Mouse (Mus musculus) gastrocnemius, postnatal 25 days (tissue): ENCODE data around the gene Tmem176b. TPM values are rescaled to one million over a fixed set of nuclear protein-coding genes. Genes with fewer than 3 reads are reported as not detected.

Experiments
- DNase-seq: peaks from one replicate; pipeline ENCODE4 v3.0.0; 2022
- total RNA-seq, 2 experiments: library from RNA; stranded (reverse); gene quantifications; 1 replicate in 1 of 2; 2 replicates in 1 of 2; pipeline ENCODE4 v1.2.3; 2021

Tmem176b gene
- total RNA-seq, 2 experiments from 2014 or later = 11.4 to 15.2 TPM

DNA sequence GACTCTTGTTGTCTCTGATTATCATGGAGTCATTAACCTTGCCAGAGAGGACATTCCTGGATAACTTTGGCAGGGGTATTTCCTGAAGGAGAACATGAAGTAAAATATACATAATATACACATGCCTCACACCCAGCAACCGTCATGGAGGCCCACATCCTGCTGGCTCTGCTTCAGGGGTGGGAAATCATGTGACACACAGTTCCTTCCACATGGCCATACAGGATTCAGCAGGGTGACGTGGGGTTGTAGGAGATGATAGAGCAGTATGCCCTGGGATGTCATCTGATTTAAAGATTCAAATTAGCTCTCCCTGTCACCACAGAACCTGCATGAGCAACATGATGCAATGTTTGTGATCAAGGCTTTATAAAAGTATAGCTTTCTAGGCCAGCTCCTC lies 53.4 kb downstream of the Tmem176b start:
- DNase-seq = no peak

DNA sequence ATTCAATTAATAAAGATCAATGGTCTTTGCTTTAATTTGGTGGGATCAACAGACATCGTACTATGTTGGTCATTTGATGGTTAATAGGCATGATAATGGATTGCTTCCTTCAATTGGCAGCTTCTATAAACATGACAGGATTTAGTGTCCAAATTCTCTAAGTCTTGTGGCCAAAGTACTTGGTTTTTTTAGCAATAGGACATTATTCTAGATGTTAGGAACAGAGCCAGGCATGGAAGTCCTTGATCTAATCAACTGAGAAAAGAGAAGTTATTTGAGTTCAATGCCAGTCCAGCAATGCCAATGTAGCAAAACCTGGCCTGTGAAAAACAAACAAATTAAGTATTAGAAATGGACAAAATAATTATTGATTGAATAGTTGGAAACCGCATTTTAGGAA lies 55.7 kb downstream of the Tmem176b start:
- DNase-seq = no peak

DNA sequence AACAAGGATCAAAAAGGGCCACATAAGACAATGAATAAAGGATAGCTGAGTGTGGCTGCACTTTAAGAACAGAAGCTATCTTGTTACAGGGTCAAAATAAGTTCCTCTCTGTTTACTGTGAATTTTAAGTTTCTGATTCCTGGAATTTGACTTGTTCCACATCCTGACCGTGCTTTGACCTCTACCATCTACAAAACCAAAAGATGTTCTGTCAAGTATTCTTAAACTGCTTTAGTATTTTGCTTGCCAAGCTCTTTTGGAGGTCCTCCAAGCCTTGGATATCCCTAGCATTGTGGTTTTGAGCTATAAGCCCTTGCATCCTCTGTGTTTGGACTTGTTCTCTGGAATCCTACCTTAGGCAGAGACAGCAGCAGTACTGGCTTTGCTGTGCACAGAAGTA lies 56.1 kb downstream of the Tmem176b start:
- peak; percentile 16 for DNase-seq

DNA sequence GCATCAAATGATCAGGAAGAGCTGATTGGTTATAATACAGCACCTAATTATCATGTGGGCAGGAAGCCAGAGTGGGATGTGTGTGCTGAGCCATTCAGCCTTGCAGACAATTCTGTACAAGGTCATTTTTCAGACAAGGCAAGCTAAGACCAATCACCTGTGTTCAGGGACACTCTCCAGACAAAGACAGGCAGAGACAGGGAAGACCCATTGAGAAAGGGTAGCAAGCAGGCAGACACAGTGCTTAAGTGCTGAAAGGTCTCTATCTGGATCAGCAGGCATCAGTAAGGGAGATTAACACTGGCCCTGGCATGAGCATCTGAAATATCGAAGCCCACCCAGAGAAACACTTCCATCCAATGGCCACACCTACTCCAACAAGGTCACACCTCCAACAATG lies 56.9 kb downstream of the Tmem176b start:
- DNase-seq = no peak

Other genes starting within 250 kb of the Tmem176b start
- gene Repin1, start 247.6 kb downstream of the Tmem176b start, total RNA-seq = 10 to 100 TPM; 21.0 to 23.0 TPM
- gene Gm44965, start 247.6 kb downstream of the Tmem176b start, total RNA-seq = 1 to 10 TPM in 1 of 2 experiments, not detected in 1; 1.5 TPM
- 1 to 10 TPM; 6.5 to 6.9 TPM for gene Zfp775, start 239.4 kb downstream of the Tmem176b start, total RNA-seq
- gene AI854703, start 214.7 kb downstream of the Tmem176b start, total RNA-seq = under 1 TPM; 0.24 to 0.38 TPM
- 1 to 10 TPM; 2.1 to 3.0 TPM for gene Gimap8, start 194.3 kb downstream of the Tmem176b start, total RNA-seq
- under 1 TPM; 0.51 to 0.67 TPM for gene Gimap9, start 165.4 kb downstream of the Tmem176b start, total RNA-seq
- 1 to 10 TPM; 5.1 to 7.7 TPM for gene Gimap4, start 156.9 kb downstream of the Tmem176b start, total RNA-seq
- 10 to 100 TPM; 10.7 to 11.5 TPM for gene Gimap6, start 133.3 kb downstream of the Tmem176b start, total RNA-seq
- not detected for gene Gm28053, start 122.9 kb downstream of the Tmem176b start, total RNA-seq
- gene Gimap7, start 122.9 kb downstream of the Tmem176b start, total RNA-seq = not detected
- gene Gimap1, start 102.4 kb downstream of the Tmem176b start, total RNA-seq = 1 to 10 TPM; 2.5 to 5.0 TPM
- 1 to 10 TPM; 1.6 to 3.3 TPM for gene Gimap5, start 95.3 kb downstream of the Tmem176b start, total RNA-seq
- under 1 TPM in 1 of 2 experiments, not detected in 1; 0.32 TPM for gene Gimap3, start 70.6 kb downstream of the Tmem176b start, total RNA-seq
- gene Tmem176a, start 577 bp downstream of the Tmem176b start, total RNA-seq = 1 to 10 TPM; 4.3 to 4.9 TPM
- gene Aoc1, start 31.4 kb upstream of the Tmem176b start, total RNA-seq = not detected
- gene 1600015I10Rik, start 88.4 kb upstream of the Tmem176b start, total RNA-seq = not detected
- gene Doxl2, start 133.5 kb upstream of the Tmem176b start, total RNA-seq = not detected
- gene Svs1, start 145.4 kb upstream of the Tmem176b start, total RNA-seq = not detected
- gene Gpnmb, start 195.1 kb upstream of the Tmem176b start, total RNA-seq = under 1 TPM; 0.87 to 0.96 TPM
- 10 to 100 TPM; 41.5 to 44.0 TPM for gene Malsu1, start 232.3 kb upstream of the Tmem176b start, total RNA-seq